Mouse (Mus musculus) stomach, postnatal 0 days (tissue): ENCODE results near the gene Cox19.

Experiments used
- CTCF ChIP-seq: IDR thresholded peaks from 2 replicates; pipeline ENCODE4 v1.5.1; 2016; ENCODE audit warnings: antibody characterized with exemption, low read depth, mild to moderate bottlenecking, moderate library complexity
- EP300 ChIP-seq: optimal IDR thresholded peaks from 2 replicates; pipeline ENCODE3; 2016; ENCODE audit warnings: antibody characterized with exemption

GRCm38 (mm10) chr5:139368638-139369320, 17.6 kb upstream of the Cox19 start:
- TF ChIP-seq CTCF, result no peak
- TF ChIP-seq EP300, result no peak
